17 mouse cellular contexts compared by ENCODE assay signal in genomic region chr3:66501865-66502264, GRCm38 (mm10).
A peak's percentile ranks its signal among the peaks of the same experiment; 100 is the strongest.
DNase-seq lines count a peak whose midpoint lies in the region; ATAC-seq and TF ChIP-seq lines count a peak whose summit lies in the region.
"Had no signal": no experiment of that assay in that cellular context is flagged by ENCODE, and none has a peak within 500 bp of the region (broad histone marks: within the 10 kb centered on the region; RNA-seq: fewer than 3 reads in every experiment).

No protein-coding gene starts in this region.

- DNase-seq in embryonic facial prominence, embryonic 10.5 days (ENCODE audit: low spot score) = peak; percentile 40
- DNase-seq in embryonic facial prominence, embryonic 11.5 days (ENCODE audit: low spot score) = peak; percentile 63
- DNase-seq in limb, embryonic 11.5 days (ENCODE audit: low spot score) = peak; percentile 47
- DNase-seq in forebrain, postnatal 0 days = no peak
- DNase-seq in kidney, adult 8-10 months = no peak
- DNase-seq: adrenal gland, adult 2 months; adrenal gland, postnatal 10 days; adrenal gland, postnatal 25 days; cerebellum, adult 11 months; cerebellum, adult 18-20 months; cerebellum, adult 8-10 months; cerebellum, adult 9-11 months; cerebellum, postnatal 14 days; embryo, embryonic 11 days had no signal

- no peak overlapping the region for H3K27ac ChIP-seq in embryonic facial prominence, embryonic 10.5 days (replicated peaks)
- no peak overlapping the region for H3K27ac ChIP-seq in embryonic facial prominence, embryonic 11.5 days (replicated peaks; ENCODE audit: low read depth, low read length)
- no peak overlapping the region for H3K27ac ChIP-seq in limb, embryonic 11.5 days (replicated peaks; ENCODE audit: low read depth, low read length)
- H3K27ac ChIP-seq in forebrain, postnatal 0 days (ENCODE audit: low read depth, low read length) = no peak overlapping the region
- H3K27ac ChIP-seq: embryonic facial prominence, embryonic 12.5 days; forebrain, embryonic 13.5 days; forebrain, embryonic 15.5 days had no signal

- no peak overlapping the region for H3K4me3 ChIP-seq in embryonic facial prominence, embryonic 10.5 days
- H3K4me3 ChIP-seq in embryonic facial prominence, embryonic 11.5 days (ENCODE audit: low read depth, low read length) = no peak overlapping the region
- H3K4me3 ChIP-seq in limb, embryonic 11.5 days (ENCODE audit: low read depth, low read length) = no peak overlapping the region
- H3K4me3 ChIP-seq in forebrain, postnatal 0 days (ENCODE audit: low read depth, low read length) = no peak overlapping the region
- H3K4me3 ChIP-seq: embryonic facial prominence, embryonic 12.5 days; forebrain, embryonic 13.5 days; forebrain, embryonic 15.5 days had no signal

- peaks cover 20% of the 10 kb centered on the region for H3K27me3 ChIP-seq in embryonic facial prominence, embryonic 10.5 days (replicated peaks; ENCODE audit: low read depth, poor library complexity, severe bottlenecking)
- no peaks in the 10 kb centered on the region for H3K27me3 ChIP-seq in embryonic facial prominence, embryonic 11.5 days (ENCODE audit: control insufficient read depth, insufficient read depth, low read length)
- no peaks in the 10 kb centered on the region for H3K27me3 ChIP-seq in limb, embryonic 11.5 days (ENCODE audit: control insufficient read depth, insufficient read depth, low read length)
- no peaks in the 10 kb centered on the region for H3K27me3 ChIP-seq in forebrain, postnatal 0 days (ENCODE audit: insufficient read depth, low read length)
- H3K27me3 ChIP-seq: embryonic facial prominence, embryonic 12.5 days; forebrain, embryonic 13.5 days; forebrain, embryonic 15.5 days had no signal

- no peaks in the 10 kb centered on the region for H3K36me3 ChIP-seq in embryonic facial prominence, embryonic 10.5 days (replicated peaks)
- no peaks in the 10 kb centered on the region for H3K36me3 ChIP-seq in embryonic facial prominence, embryonic 11.5 days (replicated peaks; ENCODE audit: control insufficient read depth, insufficient read depth, low read depth, low read length)
- H3K36me3 ChIP-seq in limb, embryonic 11.5 days (ENCODE audit: control insufficient read depth, insufficient read depth, low read length) = no peaks in the 10 kb centered on the region
- no peaks in the 10 kb centered on the region for H3K36me3 ChIP-seq in forebrain, postnatal 0 days (ENCODE audit: insufficient read depth)
- H3K36me3 ChIP-seq: embryonic facial prominence, embryonic 12.5 days; forebrain, embryonic 15.5 days had no signal

- no peak overlapping the region for H3K4me2 ChIP-seq in embryonic facial prominence, embryonic 11.5 days (ENCODE audit: low read depth, low read length)
- no peak overlapping the region for H3K4me2 ChIP-seq in limb, embryonic 11.5 days (ENCODE audit: low read depth, severe bottlenecking)
- H3K4me2 ChIP-seq in forebrain, postnatal 0 days (ENCODE audit: low read depth) = no peak overlapping the region
- H3K4me2 ChIP-seq: embryonic facial prominence, embryonic 12.5 days; forebrain, embryonic 13.5 days; forebrain, embryonic 15.5 days had no signal

- no peak for ATAC-seq in embryonic facial prominence, embryonic 11.5 days (replicated peaks; ENCODE audit: insufficient number of reproducible peaks, low FRiP score, low TSS enrichment, low read depth)
- no peak for ATAC-seq in limb, embryonic 11.5 days (ENCODE audit: insufficient number of reproducible peaks, low FRiP score, low TSS enrichment, low read depth)
- no peak for ATAC-seq in forebrain, postnatal 0 days
- ATAC-seq: forebrain, embryonic 13.5 days; forebrain, embryonic 15.5 days had no signal

- H3K4me1 ChIP-seq in embryonic facial prominence, embryonic 10.5 days = peaks cover 31% of the 10 kb centered on the region
- no peaks in the 10 kb centered on the region for H3K4me1 ChIP-seq in embryonic facial prominence, embryonic 11.5 days (ENCODE audit: control insufficient read depth, insufficient read depth, low read length)
- peaks cover 23% of the 10 kb centered on the region for H3K4me1 ChIP-seq in limb, embryonic 11.5 days (ENCODE audit: control insufficient read depth, insufficient read depth, low read length)
- no peaks in the 10 kb centered on the region for H3K4me1 ChIP-seq in forebrain, postnatal 0 days (ENCODE audit: insufficient read depth)

- no peak overlapping the region for H3K9ac ChIP-seq in embryonic facial prominence, embryonic 11.5 days (replicated peaks; ENCODE audit: low read length)
- no peak overlapping the region for H3K9ac ChIP-seq in limb, embryonic 11.5 days (ENCODE audit: low read length)
- no peak overlapping the region for H3K9ac ChIP-seq in forebrain, postnatal 0 days
- H3K9ac ChIP-seq: embryonic facial prominence, embryonic 12.5 days; forebrain, embryonic 13.5 days; forebrain, embryonic 15.5 days had no signal

- H3K9me3 ChIP-seq in embryonic facial prominence, embryonic 10.5 days = no peaks in the 10 kb centered on the region
- no peaks in the 10 kb centered on the region for H3K9me3 ChIP-seq in embryonic facial prominence, embryonic 11.5 days (replicated peaks; ENCODE audit: control insufficient read depth, low read length)
- H3K9me3 ChIP-seq in limb, embryonic 11.5 days (ENCODE audit: control insufficient read depth, low read length) = no peaks in the 10 kb centered on the region
- no peaks in the 10 kb centered on the region for H3K9me3 ChIP-seq in forebrain, postnatal 0 days (ENCODE audit: low read length)
- H3K9me3 ChIP-seq: embryonic facial prominence, embryonic 12.5 days; forebrain, embryonic 13.5 days; forebrain, embryonic 15.5 days had no signal

- TF ChIP-seq CTCF in forebrain, postnatal 0 days (IDR thresholded peaks at IDR 0.05; ENCODE audit: low read depth) = no peak

- 56% methylated on average over 4 of the region's 4 CpGs for WGBS in embryonic facial prominence, embryonic 10.5 days
- 47% methylated on average over 4 of the region's 4 CpGs for WGBS in embryonic facial prominence, embryonic 11.5 days
- WGBS in limb, embryonic 11.5 days = 47% methylated on average over 4 of the region's 4 CpGs
- 61% methylated on average over 4 of the region's 4 CpGs for WGBS in forebrain, postnatal 0 days

Comparison
In these comparisons a context has a peak if more than half of its experiments do, and no peak if none do; other contexts are left out.
1. DNase-seq: peak in embryonic facial prominence, embryonic 10.5 days (single experiment), embryonic facial prominence, embryonic 11.5 days (single experiment) and limb, embryonic 11.5 days (single experiment); none in forebrain, postnatal 0 days (single experiment) and kidney, adult 8-10 months (0 of 2).